Mouse (Mus musculus) intestine, postnatal 0 days (tissue): Measurements from ENCODE around the gene Gdf11. TPM values are rescaled to one million over a fixed set of nuclear protein-coding genes. Genes with fewer than 3 reads are reported as not detected.

ENCODE experiments used
- ATAC-seq: fragments of 200-750 bp; cut with Nextera tagmentation; 2 replicates; pipeline ENCODE4 v1.8.0; 2017; ENCODE audit warnings: mild to moderate bottlenecking, moderate TSS enrichment, moderate library complexity
- H3K27ac ChIP-seq: fragments of 300-500 bp; sonication (generic); 2 replicates; pipeline ENCODE4 v1.5.1; 2014; ENCODE audit warnings: mild to moderate bottlenecking, low read depth, low read length, moderate library complexity
- H3K27me3 ChIP-seq: fragments of 300-500 bp; sonication (generic); replicated peaks from 2 replicates; pipeline ENCODE4 v1.6.1; 2014; ENCODE audit warnings: low read length, mixed read lengths; ENCODE audit not compliant: control insufficient read depth, insufficient read depth
- H3K36me3 ChIP-seq: fragments of 300-500 bp; sonication (generic); 2 replicates; pipeline ENCODE4 v1.6.1; 2014; ENCODE audit warnings: mild to moderate bottlenecking, moderate library complexity; ENCODE audit not compliant: control insufficient read depth, insufficient read depth
- H3K4me1 ChIP-seq: fragments of 300-500 bp; sonication (generic); replicated peaks from 2 replicates; pipeline ENCODE4 v1.6.1; 2014; ENCODE audit warnings: antibody characterized with exemption, low read length, mixed read lengths; ENCODE audit not compliant: control insufficient read depth, insufficient read depth
- H3K4me2 ChIP-seq: fragments of 300-500 bp; sonication (generic); replicated peaks from 2 replicates; pipeline ENCODE4 v1.6.1; 2014; ENCODE audit warnings: low read depth, mild to moderate bottlenecking, moderate library complexity
- H3K4me3 ChIP-seq: fragments of 300-500 bp; sonication (generic); 2 replicates; pipeline ENCODE4 v1.5.1; 2014; ENCODE audit warnings: low read depth, low read length
- H3K9ac ChIP-seq: fragments of 300-500 bp; sonication (generic); 2 replicates; pipeline ENCODE4 v1.6.1; 2014; ENCODE audit warnings: mild to moderate bottlenecking, low read depth, low read length
- H3K9me3 ChIP-seq: fragments of 300-500 bp; sonication (generic); 2 replicates; pipeline ENCODE4 v1.6.1; 2016; ENCODE audit warnings: mixed run types; ENCODE audit not compliant: control insufficient read depth
- CTCF ChIP-seq: sonication (generic); IDR thresholded peaks from 2 replicates; pipeline ENCODE4 v1.5.1; 2016; ENCODE audit warnings: low read depth, mild to moderate bottlenecking, control low read depth, antibody characterized with exemption, moderate library complexity
- WGBS: fragments of 180-500 bp; shearing (Covaris S2); extraction: QIAGEN DNeasy Blood & Tissue Kit; methylation state at CpG from one replicate; pipeline ENCODE4 v1.1.7; 2014; 5-methylcytosine and 5-hydroxymethylcytosine counted together
- polyA plus RNA-seq: library from polyadenylated mRNA; unstranded; fragments of >200 nt; fragmentation: Nextera tagmentation; extraction: Ambion mirVana; gene quantifications from 2 replicates; pipeline ENCODE4 v1.2.1, GENCODE M21; 2015

The Gdf11 gene
- polyA plus RNA-seq, 1 experiment from 2014 or later: 0.99 TPM

- Histone ChIP-seq H3K9ac (no peak overlapping the region), H3K9me3 (no peaks in the 10 kb centered on the region), H3K27ac (no peak overlapping the region), H3K4me2 (no peak overlapping the region), H3K36me3 (no peaks in the 10 kb centered on the region), H3K4me3 (no peak overlapping the region), H3K4me1 (no peaks in the 10 kb centered on the region), H3K27me3 (peaks cover 25% of the 10 kb centered on the region)
- no peak for ATAC-seq
- 67% methylated on average over 7 of the region's 7 CpGs for whole genome bisulfite sequencing
- TF ChIP-seq CTCF: no peak
Observed at GRCm38 (mm10) chr10:128929638-128930378, 38.3 kb upstream of the Gdf11 start.

- Histone ChIP-seq H3K4me1 (peaks cover 4% of the 10 kb centered on the region), H3K9me3 (no peaks in the 10 kb centered on the region), H3K4me2 (no peak overlapping the region), H3K36me3 (no peaks in the 10 kb centered on the region), H3K9ac (no peak overlapping the region), H3K27ac (no peak overlapping the region), H3K27me3 (peaks cover 11% of the 10 kb centered on the region; the same call in 1 of the 2 replicates), H3K4me3 (no peak overlapping the region)
- WGBS: 31% methylated on average over 4 of the region's 4 CpGs
- no peak for ATAC-seq
- no peak for TF ChIP-seq CTCF
Observed at GRCm38 (mm10) chr10:128928356-128928755, 36.8 kb upstream of the Gdf11 start.

GRCm38 (mm10) chr10:128923935-128924334 is 32.4 kb upstream of the Gdf11 start, which contains the start of gene Bloc1s1:
Bloc1s1 (minus strand) TSS chr10:128924035.
- no peak for TF ChIP-seq CTCF
- H3K27me3 ChIP-seq: no peaks in the 10 kb centered on the region
- 0 out of 2 replicates have a peak, but pooled peaks cover 7% of the 10 kb centered on the region for H3K36me3 ChIP-seq
- H3K4me1 ChIP-seq: peaks cover 15% of the 10 kb centered on the region
- peak within 1 kb of the TSS; percentile 86 for H3K9ac ChIP-seq
- peak within 1 kb of the TSS; percentile 98 for H3K27ac ChIP-seq
- peak within 1 kb of the TSS; percentile 76 for H3K4me3 ChIP-seq
- H3K4me2 ChIP-seq: peak within 1 kb of the TSS; percentile 94
- WGBS: 53% methylated on average over 9 of the region's 9 CpGs
- ATAC-seq: no peak
- H3K9me3 ChIP-seq: no peaks in the 10 kb centered on the region

GRCm38 (mm10) chr10:128923013-128923691 is 31.6 kb upstream of the Gdf11 start:
- H3K4me3 ChIP-seq: peak overlapping the region; percentile 76
- H3K27ac ChIP-seq: peak overlapping the region; percentile 98
- peak; percentile 96 for ATAC-seq
- peaks cover 21% of the 10 kb centered on the region for H3K4me1 ChIP-seq
- H3K36me3 ChIP-seq: peaks cover 10% of the 10 kb centered on the region; the same call in 1 of the 2 replicates
- under 1% methylated on average over 42 of the region's 42 CpGs for WGBS
- no peaks in the 10 kb centered on the region for H3K27me3 ChIP-seq
- H3K9ac ChIP-seq: peak overlapping the region; percentile 86
- peak; percentile 67 for TF ChIP-seq CTCF
- H3K4me2 ChIP-seq: peak overlapping the region; percentile 94
- H3K9me3 ChIP-seq: no peaks in the 10 kb centered on the region

GRCm38 (mm10) chr10:128922822-128923012 is 31.2 kb upstream of the Gdf11 start, which contains the start of gene Rdh5:
Rdh5 (minus strand) TSS chr10:128922888.
- WGBS: 16% methylated on average over 1 of the region's 1 CpGs
- Histone ChIP-seq H3K4me3 (peak within 1 kb of the TSS; percentile 76), H3K9me3 (no peaks in the 10 kb centered on the region), H3K9ac (peak within 1 kb of the TSS; percentile 86), H3K4me2 (peak within 1 kb of the TSS; percentile 94), H3K27ac (peak within 1 kb of the TSS; percentile 98), H3K27me3 (no peaks in the 10 kb centered on the region), H3K4me1 (peaks cover 21% of the 10 kb centered on the region), H3K36me3 (peaks cover 14% of the 10 kb centered on the region; the same call in 1 of the 2 replicates)
- no peak for ATAC-seq
- TF ChIP-seq CTCF: no peak
